Mouse (Mus musculus) left cerebral cortex, adult 2 months (tissue): Measurements from ENCODE around the gene Actrt1. TPM values are rescaled to one million over a fixed set of nuclear protein-coding genes. Genes with fewer than 3 reads are reported as not detected.

Source experiments
- DNase-seq, 2 experiments: peaks; one replicate each; pipeline ENCODE4 v3.0.0; 2021 to 2022; ENCODE audit warnings: low spot score in 2 of 2, mixed read lengths in 1 of 2; ENCODE audit errors: extremely low spot score in 1 of 2
- H3K27ac ChIP-seq: fragments of 200-600 bp; 2 replicates; pipeline ENCODE4 v1.8.1; 2022
- H3K4me3 ChIP-seq: fragments of 200-600 bp; 2 replicates; pipeline ENCODE4 v1.8.1; 2022
- CTCF ChIP-seq: fragments of 200-600 bp; IDR thresholded peaks from 2 replicates; pipeline ENCODE4 v1.8.1; 2022; ENCODE audit warnings: antibody characterized with exemption, mild to moderate bottlenecking, moderate library complexity
- intact Hi-C: fragments of 180-260 bp; cut with DNase I; formaldehyde crosslinking; loops from one replicate; pipeline ENCODE4 v1.15.1; 2025
- long read RNA-seq, 2 experiments: library from polyadenylated mRNA; stranded (forward); transcript quantifications; one replicate each; pipeline ENCODE4 v2.0.0; 2021; ENCODE audit warnings: borderline mapping rate in 2 of 2
- total RNA-seq, 2 experiments: library from RNA; stranded (reverse); gene quantifications; 2 replicates each; pipeline ENCODE4 v1.2.3; 2021

The Actrt1 gene
- not detected for total RNA-seq
- long read RNA-seq, experiment 1 = 0 reads
- long read RNA-seq, experiment 2 = 0 reads

GRCm38 (mm10) chrX:46328707-46329106, at the start of gene Actrt1:
TSS of gene Actrt1 (plus strand) at chrX:46329007.
- no peak for DNase-seq
- Histone ChIP-seq H3K4me3 (no peak within 1 kb of the TSS), H3K27ac (no peak within 1 kb of the TSS)
- intact Hi-C loops = no loop called here
- TF ChIP-seq CTCF = no peak

GRCm38 (mm10) chrX:46331463-46332115, 2.8 kb downstream of the Actrt1 start:
- Histone ChIP-seq H3K27ac (no peak overlapping the region), H3K4me3 (no peak overlapping the region)
- no peak for DNase-seq
- TF ChIP-seq CTCF = no peak
- intact Hi-C loops = no loop called here
